Mouse (Mus musculus): ENCODE data around the gene Bax.

Gene Bax

GRCm38 (mm10) chr7:45466283-45467089 lies at the start of gene Bax:
Gene Bax (minus strand): TSS chr7:45466898.
- ChIA-PET POLR2A (interaction anchor here (0.6 to 7.3 kb wide), 133 partner anchors 8 to 651 kb away, joined by 3 to 97 read pairs (median 5); partner anchors contain the start of genes Gys1 (in 3 of the 4), Plekha4 (in 3 of the 4), Ppp1r15a (in 3 of the 4) and Snrnp70 (in 3 of the 4)), CTCF (interaction anchor here (0.6 to 3.7 kb wide), 24 partner anchors 8 to 652 kb away, joined by 3 to 17 read pairs (median 4); partner anchors contain the start of genes Gys1 (in 2 of the 4), Plekha4 (in 1 of the 4) and Ppp1r15a (in 1 of the 4))

GRCm38 (mm10) chr7:45515436-45515835 lies 48.7 kb upstream of the Bax start:
- CTCF ChIA-PET = interaction anchor here (0.5 to 3.8 kb wide), 25 partner anchors 11 to 268 kb away, joined by 3 to 26 read pairs (median 5); partner anchors contain the start of genes Gys1 (in 1 of the 4), Lmtk3 (in 1 of the 4), Plekha4 (in 1 of the 4) and Ppp1r15a (in 1 of the 4)
- POLR2A ChIA-PET = interaction anchor here (0.8 to 5.2 kb wide), 75 partner anchors 9 to 529 kb away, joined by 3 to 109 read pairs (median 4); partner anchors contain the start of genes Plekha4 (in 3 of the 4), Ppp1r15a (in 3 of the 4), Sphk2 (in 3 of the 4) and Bax (in 2 of the 4)

DNA sequence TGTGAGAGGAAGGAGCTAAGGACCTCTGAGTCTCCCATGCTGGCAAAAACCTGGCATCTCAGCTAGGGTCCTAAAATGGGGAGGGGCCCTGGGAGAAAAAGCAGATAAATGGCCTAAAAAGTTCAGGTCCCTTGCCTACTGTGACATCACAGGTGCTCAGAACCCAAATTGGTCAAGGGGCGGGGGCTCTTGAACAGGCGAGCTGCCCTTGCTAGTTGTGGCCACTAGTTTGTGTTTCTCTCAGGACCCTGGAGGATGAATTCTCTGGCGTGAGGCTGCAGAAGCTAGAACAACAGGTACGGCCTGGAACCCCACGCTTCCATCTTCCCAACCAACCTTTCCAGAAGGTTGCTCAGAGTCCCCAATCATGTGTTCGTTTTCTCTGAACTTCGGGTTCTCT lies 47.7 kb upstream of the Bax start:
- CTCF ChIA-PET = interaction anchor here (0.6 to 3.8 kb wide), 22 partner anchors 9 to 528 kb away, joined by 3 to 26 read pairs (median 3); partner anchors contain the start of genes Fam83e (in 1 of the 4) and Prmt1 (in 1 of the 4)
- POLR2A ChIA-PET = interaction anchor here (0.6 to 5.2 kb wide), 62 partner anchors 7 to 1830 kb away, joined by 3 to 109 read pairs (median 4); partner anchors contain the start of genes Plekha4 (in 4 of the 4), Ppp1r15a (in 4 of the 4), Ftl1 (in 2 of the 4) and Gys1 (in 2 of the 4)

DNA sequence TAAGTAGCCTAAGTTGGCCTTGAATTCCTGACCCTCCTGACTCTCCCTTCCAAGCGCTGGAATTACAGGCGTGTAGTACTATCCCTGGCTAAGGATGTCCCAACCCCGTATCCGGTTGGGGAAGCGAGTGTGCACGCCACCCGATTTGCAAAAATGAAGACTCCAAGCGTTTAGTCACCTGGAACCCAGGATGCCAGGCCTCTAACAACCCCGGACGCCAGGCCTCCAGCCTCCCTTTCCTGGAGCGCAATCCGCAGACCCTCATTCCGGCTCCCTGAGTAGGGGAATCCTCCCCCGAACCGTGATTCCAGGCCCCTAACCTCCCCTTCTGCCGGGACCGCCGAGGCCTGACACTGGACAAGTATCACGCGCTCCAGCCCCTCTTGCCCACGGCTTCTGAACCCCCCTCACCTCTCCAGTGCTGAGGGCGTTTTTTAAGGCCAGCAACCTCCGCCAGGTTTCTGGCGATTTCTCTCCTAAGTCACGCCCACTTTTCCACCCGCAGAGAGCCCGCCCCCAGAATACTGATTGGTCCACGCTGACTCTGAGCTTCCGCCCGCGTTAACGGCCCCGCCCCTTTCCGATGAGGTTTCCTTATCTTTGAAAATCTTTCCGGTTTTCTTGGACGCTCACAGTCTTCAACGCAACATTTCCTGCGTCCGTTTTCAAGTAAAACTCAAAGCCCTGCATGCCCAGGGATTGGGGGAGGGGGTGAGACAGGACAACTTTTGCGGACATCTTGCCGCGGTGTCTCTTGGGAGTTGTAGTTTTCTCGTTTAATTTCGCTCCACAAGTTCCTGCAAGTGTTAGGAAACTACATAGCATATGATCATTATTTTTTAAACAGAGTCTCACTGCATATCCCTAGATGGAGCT lies 43.5 kb upstream of the Bax start, which contains the start of gene Nucb1:
Nucb1 (minus strand) TSS at position 495 of the 876 bp plus-strand sequence.
- CTCF ChIA-PET = interaction anchor here in 3 of 4 experiments (0.5 to 1.6 kb wide), 21 partner anchors 9 to 294 kb away, joined by 3 to 9 read pairs (median 3); partner anchors contain the start of genes Gys1 (in 1 of the 3), Kcna7 (in 1 of the 3) and Ppfia3 (in 1 of the 3)

DNA sequence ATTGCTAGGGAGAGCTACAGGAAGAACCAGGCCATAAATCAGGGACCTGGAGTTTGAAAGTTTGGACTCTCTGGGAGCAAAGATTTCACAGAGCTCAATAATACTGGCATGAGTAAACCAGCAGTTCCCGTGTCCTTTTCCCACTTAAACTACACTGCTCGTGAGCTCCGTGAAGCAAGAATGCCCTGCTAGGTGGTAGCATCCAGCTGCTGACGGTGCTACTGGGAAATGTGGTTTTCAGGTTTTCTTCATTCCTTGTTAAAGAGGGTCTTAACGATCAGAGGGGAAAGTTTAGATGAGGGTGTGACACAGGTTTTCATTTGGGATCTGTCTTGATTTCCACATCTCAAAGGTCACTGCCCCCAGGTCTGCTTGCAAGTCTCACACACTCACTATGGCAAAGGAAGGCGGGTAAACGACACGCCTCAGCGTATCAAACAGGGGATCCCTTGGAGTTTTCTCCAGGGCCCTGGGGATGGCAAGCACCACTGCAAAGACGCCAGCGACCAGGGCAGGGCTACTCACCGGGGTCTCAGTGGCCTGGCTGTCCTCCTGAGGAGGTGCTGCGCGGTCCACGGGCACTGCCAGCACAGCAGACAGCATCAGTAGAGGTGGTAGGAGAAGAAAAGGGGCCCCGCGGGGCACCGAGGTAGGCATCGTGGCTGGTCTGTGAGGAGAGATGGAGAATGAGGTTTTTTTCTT lies 42.6 kb upstream of the Bax start:
- POLR2A ChIA-PET = interaction anchor here (0.5 to 4.2 kb wide), 39 partner anchors 8 to 694 kb away, joined by 3 to 60 read pairs (median 5); partner anchors contain the start of genes Plekha4 (in 3 of the 4), Ppp1r15a (in 3 of the 4), Aldh16a1 (in 1 of the 4) and Bax (in 1 of the 4)
- CTCF ChIA-PET = interaction anchor here in 2 of 4 experiments (0.8 to 1.6 kb wide), 7 partner anchors 13 to 104 kb away, joined by 3 to 8 read pairs (median 3); partner anchors contain the start of genes Gys1 (in 1 of the 2) and Kcna7 (in 1 of the 2)

More for the DNA sequence above, 43.5 kb upstream of the Bax start, which contains the start of gene Nucb1:
- POLR2A ChIA-PET = interaction anchor here in 3 of 4 experiments (0.6 to 4.2 kb wide), 69 partner anchors 9 to 356 kb away, joined by 3 to 60 read pairs (median 5); partner anchors contain the start of genes Ftl1 (in 3 of the 3), Plekha4 (in 3 of the 3), Ppp1r15a (in 3 of the 3) and Aldh16a1 (in 1 of the 3)

- ChIA-PET POLR2A (interaction anchor here in 3 of 4 experiments (0.7 to 4.2 kb wide), 27 partner anchors 8 to 135 kb away, joined by 3 to 60 read pairs (median 4); partner anchors contain the start of genes Plekha4 (in 3 of the 3), Ppp1r15a (in 3 of the 3), Dhdh (in 2 of the 3) and Ftl1 (in 1 of the 3)), CTCF (interaction anchor here in 3 of 4 experiments (0.6 to 1.4 kb wide), 8 partner anchors 13 to 931 kb away, joined by 3 to 6 read pairs (median 3); partner anchors contain the start of genes Gys1 (in 1 of the 3) and Ntn5 (in 1 of the 3))
These were observed 41.9 kb upstream of the Bax start for GRCm38 (mm10) chr7:45508561-45508960.

DNA sequence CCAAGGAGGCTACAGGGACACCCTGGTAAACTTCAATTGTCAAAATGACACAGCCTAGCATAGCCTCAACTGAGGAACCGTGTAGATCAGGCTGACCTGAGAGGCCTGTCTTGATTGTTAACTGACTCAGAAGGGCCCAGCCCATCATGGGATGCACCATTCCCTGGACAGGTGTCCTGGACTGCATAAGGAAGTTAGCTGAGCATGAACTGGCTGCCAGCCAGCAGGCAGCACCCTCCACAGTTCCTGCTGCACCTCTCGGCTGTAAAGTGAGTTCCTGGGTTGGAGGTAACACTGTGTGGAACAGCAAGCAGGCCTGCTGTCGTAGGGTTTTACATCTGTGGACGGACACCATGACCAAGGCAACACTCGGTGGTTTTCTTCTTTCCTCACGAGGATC lies 40.9 kb upstream of the Bax start:
- CTCF ChIA-PET = interaction anchor here in 2 of 4 experiments (0.8 to 1.4 kb wide), 4 partner anchors 15 to 176 kb away, joined by 3 read pairs; partner anchors contain the start of gene Ntn5 (in 1 of the 2)
- POLR2A ChIA-PET = interaction anchor here in 3 of 4 experiments (0.7 to 3.6 kb wide), 7 partner anchors 14 to 526 kb away, joined by 3 to 60 read pairs (median 7); partner anchors contain the start of genes Plekha4 (in 2 of the 3), Ppp1r15a (in 2 of the 3), Dhdh (in 1 of the 3) and Nomo1 (in 1 of the 3)

DNA sequence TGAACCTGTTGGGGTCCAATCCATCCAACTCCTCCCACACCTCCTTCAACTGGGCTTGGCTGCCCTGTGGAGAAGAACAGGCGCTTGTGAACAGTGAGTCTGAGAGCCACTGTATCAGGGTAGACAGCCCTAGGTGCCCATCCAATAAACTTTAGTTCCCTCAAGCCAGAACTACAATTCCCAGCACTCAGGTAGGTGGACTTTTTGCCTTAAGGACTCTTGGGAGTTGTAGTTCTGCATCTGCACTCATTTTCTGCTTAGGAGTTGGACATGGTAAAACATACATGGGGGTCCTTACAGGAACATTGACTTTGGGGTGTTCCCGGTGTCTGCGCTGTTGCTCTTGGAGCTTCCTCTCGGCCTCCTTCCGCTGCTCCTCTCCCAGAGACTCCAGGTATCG lies 31.7 kb upstream of the Bax start:
- ChIA-PET CTCF (no interaction called here), POLR2A (interaction anchor here in 2 of 4 experiments (0.6 to 1.0 kb wide), 2 partner anchors 10 to 69 kb away, joined by 4 read pairs; no protein-coding TSS in a partner anchor)

DNA sequence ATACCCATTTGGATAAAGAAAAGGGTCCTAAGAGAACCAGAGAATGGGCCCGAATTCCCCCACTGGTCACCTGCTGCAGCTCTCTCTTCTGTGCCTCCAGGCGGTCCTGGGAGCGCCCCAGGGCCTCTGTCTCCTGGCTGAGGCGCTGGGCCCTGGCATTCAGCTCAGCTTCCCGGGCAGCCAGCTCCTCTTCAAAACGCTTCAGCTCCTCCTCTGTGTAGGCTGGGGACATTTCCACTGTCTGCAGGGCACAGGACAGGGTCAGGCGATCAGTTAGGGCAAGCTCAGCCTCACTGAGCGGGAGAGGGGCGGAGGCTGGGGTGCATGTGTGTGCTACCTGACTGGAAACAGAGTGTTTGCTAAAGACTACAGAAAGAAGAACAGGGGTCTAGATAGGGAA lies 27.9 kb upstream of the Bax start:
- ChIA-PET POLR2A (interaction anchor here (0.5 to 4.0 kb wide), 27 partner anchors 9 to 94 kb away, joined by 3 to 29 read pairs (median 4); partner anchors contain the start of genes Ftl1 (in 3 of the 4), Bax (in 2 of the 4), Nucb1 (in 2 of the 4) and Plekha4 (in 1 of the 4)), CTCF (interaction anchor here in 3 of 4 experiments (0.6 to 1.1 kb wide), 5 partner anchors 18 to 365 kb away, joined by 3 to 7 read pairs (median 4); no protein-coding TSS in a partner anchor)

- CTCF ChIA-PET = interaction anchor here in 2 of 4 experiments (0.6 to 0.8 kb wide), 2 partner anchors 16 to 920 kb away, joined by 3 read pairs; no protein-coding TSS in a partner anchor
- POLR2A ChIA-PET = interaction anchor here in 2 of 4 experiments (1.1 to 4.0 kb wide), 9 partner anchors 9 to 33 kb away, joined by 3 to 29 read pairs (median 5); partner anchors contain the start of genes Bax (in 1 of the 2), Ftl1 (in 1 of the 2) and Nucb1 (in 1 of the 2)
These were observed 26.3 kb upstream of the Bax start for GRCm38 (mm10) chr7:45492951-45493350.

DNA sequence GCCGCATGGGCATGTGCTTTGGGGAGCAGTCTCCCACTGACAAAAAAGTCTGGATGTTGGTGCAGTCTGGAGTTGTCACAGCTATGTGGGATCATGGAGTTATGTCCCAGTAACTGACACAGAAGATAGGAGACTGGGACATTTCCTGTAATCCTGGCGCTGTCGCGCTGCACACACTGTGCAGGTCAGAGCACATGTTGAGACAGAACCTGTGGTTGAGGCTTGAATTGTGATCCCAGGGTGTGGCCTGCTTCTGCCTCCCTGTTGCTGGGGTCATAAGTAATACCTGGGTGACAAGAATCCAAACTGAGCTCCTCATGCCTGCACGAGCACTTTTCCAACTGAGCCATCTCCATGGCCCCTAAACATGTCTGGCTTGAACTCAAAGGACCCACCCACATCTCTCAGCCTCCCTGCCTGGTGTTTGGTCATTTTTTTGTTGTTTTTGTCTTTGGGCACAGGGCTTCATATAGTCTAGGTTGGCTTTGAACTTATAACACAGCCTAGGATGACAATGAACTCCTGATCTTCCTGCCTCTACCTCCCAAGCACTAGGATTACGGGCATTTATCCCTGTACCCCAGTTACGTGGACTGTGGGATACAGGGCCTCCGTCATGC lies 25.6 kb upstream of the Bax start:
- ChIA-PET CTCF (interaction anchor here in 1 of 4 experiments (2.3 kb wide), 1 partner anchor 23 kb away, joined by 13 read pairs; no protein-coding TSS in a partner anchor), POLR2A (interaction anchor here in 2 of 4 experiments (1.3 to 4.0 kb wide), 11 partner anchors 9 to 209 kb away, joined by 3 to 29 read pairs (median 4); partner anchors contain the start of gene Nucb1 (in 1 of the 2))

DNA sequence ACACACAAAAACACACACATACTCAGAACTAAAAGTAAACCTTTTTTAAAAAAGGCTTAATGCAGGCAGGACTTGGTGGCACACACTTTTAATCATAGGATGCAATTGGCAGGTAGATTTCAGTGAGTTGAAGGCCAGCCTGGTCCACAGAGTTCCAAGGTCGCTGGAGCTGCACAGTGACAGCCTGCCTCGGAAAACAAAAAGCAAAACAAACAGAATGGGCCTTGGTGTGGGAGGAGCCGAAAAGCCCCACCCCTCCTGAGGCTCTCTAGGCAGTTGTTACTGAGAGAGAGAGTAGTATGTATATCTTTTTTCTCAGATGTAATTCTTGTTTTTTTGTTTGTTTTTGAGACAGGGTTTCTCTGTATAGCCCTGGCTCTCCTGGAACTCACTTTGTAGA lies 24.6 kb upstream of the Bax start:
- ChIA-PET POLR2A (interaction anchor here (0.6 to 4.4 kb wide), 23 partner anchors 11 to 377 kb away, joined by 3 to 23 read pairs (median 4); partner anchors contain the start of genes Ftl1 (in 1 of the 4), Nucb1 (in 1 of the 4), Plekha4 (in 1 of the 4) and Ppp1r15a (in 1 of the 4)), CTCF (interaction anchor here in 2 of 4 experiments (1.0 to 2.3 kb wide), 2 partner anchors 14 to 24 kb away, joined by 4 to 13 read pairs; no protein-coding TSS in a partner anchor)

- CTCF ChIA-PET = interaction anchor here in 2 of 4 experiments (0.6 to 2.3 kb wide), 4 partner anchors 14 to 176 kb away, joined by 3 to 13 read pairs (median 4); no protein-coding TSS in a partner anchor
- POLR2A ChIA-PET = interaction anchor here in 3 of 4 experiments (0.6 to 4.4 kb wide), 25 partner anchors 10 to 377 kb away, joined by 3 to 23 read pairs (median 4); partner anchors contain the start of genes Ftl1 (in 2 of the 3), Plekha4 (in 2 of the 3), Ppp1r15a (in 2 of the 3) and Nucb1 (in 1 of the 3)
These were observed 24.1 kb upstream of the Bax start for GRCm38 (mm10) chr7:45490822-45491221.

- ChIA-PET CTCF (interaction anchor here in 1 of 4 experiments (1.5 kb wide), 1 partner anchor 11 kb away, joined by 4 read pairs; no protein-coding TSS in a partner anchor), POLR2A (interaction anchor here in 2 of 4 experiments (0.5 to 4.4 kb wide), 13 partner anchors 9 to 141 kb away, joined by 3 to 23 read pairs (median 6); partner anchors contain the start of genes Nucb1 (in 1 of the 2), Plekha4 (in 1 of the 2), Ppp1r15a (in 1 of the 2) and Tulp2 (in 1 of the 2))
These were observed 22.9 kb upstream of the Bax start for GRCm38 (mm10) chr7:45489578-45489977.
